Mouse (Mus musculus) common myeloid progenitor, adult 5-6 weeks (primary cell): ENCODE measurements at regions not wholly inside any gene's neighbourhood (a gene's known extent, or its start where the extent isn't known, plus 50 kb on each side); places are given as distances from the start of the nearest gene placed in this dataset.

Experiments used
- ATAC-seq: replicated peaks from 2 replicates; pipeline ENCODE4 v1.8.0; 2016; ENCODE audit warnings: low read depth, mild to moderate bottlenecking, moderate TSS enrichment, inconsistent platforms; ENCODE audit not compliant: poor library complexity, severe bottlenecking

GRCm38 (mm10) chr2:114822657-114823056 lies 167.9 kb upstream of the Dph6 start:
- ATAC-seq: no peak

- no peak for ATAC-seq
These were observed 173.4 kb upstream of the Dph6 start for GRCm38 (mm10) chr2:114828192-114828591.

GRCm38 (mm10) chr2:114835694-114836093 lies 180.9 kb upstream of the Dph6 start:
- no peak for ATAC-seq

- ATAC-seq: no peak
These were observed 189.1 kb upstream of the Dph6 start for GRCm38 (mm10) chr2:114843696-114844388.

- no peak for ATAC-seq
These were observed 189.6 kb upstream of the Dph6 start for GRCm38 (mm10) chr2:114844389-114844771.

GRCm38 (mm10) chr2:114848439-114848838 lies 193.7 kb upstream of the Dph6 start:
- no peak for ATAC-seq

- no peak for ATAC-seq
These were observed 194.2 kb upstream of the Dph6 start for GRCm38 (mm10) chr2:114848914-114849313.

GRCm38 (mm10) chr2:114853715-114854530 lies 199.2 kb upstream of the Dph6 start:
- peak; percentile 91 for ATAC-seq

- ATAC-seq: no peak
These were observed 217.5 kb upstream of the Dph6 start for GRCm38 (mm10) chr2:114872272-114872671.

- no peak for ATAC-seq
These were observed 218.3 kb upstream of the Dph6 start for GRCm38 (mm10) chr2:114873090-114873489.

- ATAC-seq: no peak
These were observed 224.3 kb upstream of the Dph6 start for GRCm38 (mm10) chr2:114879084-114879483.

GRCm38 (mm10) chr2:114879784-114880183 lies 225.0 kb upstream of the Dph6 start:
- no peak for ATAC-seq

GRCm38 (mm10) chr2:114885734-114886260 lies 231.0 kb upstream of the Dph6 start:
- no peak for ATAC-seq

- ATAC-seq: no peak
These were observed 244.0 kb upstream of the Dph6 start for GRCm38 (mm10) chr2:114898812-114899211.

- ATAC-seq: no peak
These were observed 257.2 kb upstream of the Dph6 start for GRCm38 (mm10) chr2:114911845-114912500.

- ATAC-seq: no peak
These were observed 260.4 kb upstream of the Dph6 start for GRCm38 (mm10) chr2:114915025-114915690.

- ATAC-seq: no peak
These were observed 263.9 kb upstream of the Dph6 start for GRCm38 (mm10) chr2:114918420-114919332.

GRCm38 (mm10) chr2:114923911-114924310 lies 269.1 kb upstream of the Dph6 start:
- no peak for ATAC-seq

- ATAC-seq: no peak
These were observed 280.7 kb upstream of the Dph6 start for GRCm38 (mm10) chr2:114935436-114935835.
